Comparison of ENCODE assay signal across 7 mouse cellular contexts in genomic region chr8:85013230-85013840, GRCm38 (mm10). TPM values are rescaled to one million over a fixed set of nuclear protein-coding genes. Genes with fewer than 3 reads are reported as not detected.
A peak's percentile ranks its signal among the peaks of the same experiment; 100 is the strongest.
DNase-seq lines count a peak whose midpoint lies in the region; ATAC-seq and TF ChIP-seq lines count a peak whose summit lies in the region.

No protein-coding gene starts in this region.

- TF ChIP-seq CTCF in cerebellum, adult 2 months (IDR thresholded peaks at IDR 0.05; ENCODE audit: borderline replicate concordance, insufficient read depth, low read depth, low read length): peak; percentile 67
- peak; percentile 79 for TF ChIP-seq CTCF in forebrain, postnatal 0 days (IDR thresholded peaks at IDR 0.05; ENCODE audit: low read depth)

- peaks cover 16% of the 10 kb centered on the region for H3K36me3 ChIP-seq in forebrain, postnatal 0 days (ENCODE audit: insufficient read depth)

- peak overlapping the region; percentile 63 for H3K4me3 ChIP-seq in cerebellum, adult 2 months (replicated peaks; ENCODE audit: insufficient read depth, low read depth, low read length)
- H3K4me3 ChIP-seq in forebrain, postnatal 0 days (ENCODE audit: low read depth, low read length): peak overlapping the region; percentile 35

- 4% methylated on average over 26 of the region's 26 CpGs for WGBS in cerebellum, adult 2 months
- 5% methylated on average over 25 of the region's 26 CpGs for WGBS in forebrain, postnatal 0 days

- 0 out of 2 replicates have a peak, but pooled peaks have one; percentile 15 for TF ChIP-seq POLR2A in cerebellum, adult 2 months (IDR thresholded peaks at IDR 0.05; ENCODE audit: borderline replicate concordance, insufficient read depth, low read length)

- H3K4me1 ChIP-seq in cerebellum, adult 2 months (ENCODE audit: control insufficient read depth, insufficient read depth, low read length): no peaks in the 10 kb centered on the region
- H3K4me1 ChIP-seq in forebrain, postnatal 0 days (ENCODE audit: insufficient read depth): no peaks in the 10 kb centered on the region

- peak overlapping the region; percentile 47 for H3K9ac ChIP-seq in forebrain, postnatal 0 days

- H3K9me3 ChIP-seq in forebrain, postnatal 0 days (ENCODE audit: low read length): no peaks in the 10 kb centered on the region

- H3K27me3 ChIP-seq in cerebellum, adult 2 months (ENCODE audit: control insufficient read depth, insufficient read depth, low read length): peaks cover 3% of the 10 kb centered on the region; the same call in 1 of the 2 replicates
- peaks cover 30% of the 10 kb centered on the region for H3K27me3 ChIP-seq in forebrain, postnatal 0 days (ENCODE audit: insufficient read depth, low read length)

- peak overlapping the region; percentile 62 for H3K4me2 ChIP-seq in forebrain, postnatal 0 days (ENCODE audit: low read depth)

- intact Hi-C loops in left cerebral cortex, postnatal 25 days (cut with DNase I): no loop called here

- H3K27ac ChIP-seq in cerebellum, adult 2 months (ENCODE audit: insufficient read depth, low read length): no peak overlapping the region
- no peak overlapping the region for H3K27ac ChIP-seq in forebrain, postnatal 0 days (ENCODE audit: low read depth, low read length)

- peak; percentile 81 for DNase-seq in T-cell, adult 2 months (ENCODE audit: low spot score)
- peak; percentile 71 to 78 for DNase-seq in cerebellum, adult 2 months
- DNase-seq in forebrain, postnatal 0 days: peak; percentile 79
- DNase-seq in left cerebral cortex, postnatal 25 days (ENCODE audit: low spot score in 2 of 2): peak; percentile 81 to 85
- DNase-seq in right cerebral cortex, postnatal 25 days: peak; percentile 76

- peak; percentile 89 for ATAC-seq in forebrain, postnatal 0 days
- ATAC-seq in inflammation-experienced regulatory T-cells, adult 6 months: peak; percentile 86
- ATAC-seq in megakaryocyte progenitor cell, adult 5-6 weeks (replicated peaks; ENCODE audit: poor library complexity): peak; percentile 98

RNA-seq across cellular contexts. Expression of gene Best2, which starts 1.0 kb away (rescaled TPM):
- 0.06 and 0.07 TPM in 2 replicates for polyA plus RNA-seq in cerebellum, adult 2 months (2012; rRNA removed)
- total RNA-seq in forebrain, postnatal 0 days (2014; rRNA removed): not detected in 2 replicates
- 0.11 and 0.15 TPM in 2 replicates for polyA plus RNA-seq in forebrain, postnatal 0 days (2015; fragmentation: Nextera tagmentation; extraction: Ambion mirVana)
- polyA plus RNA-seq in inflammation-experienced regulatory T-cells, adult 6 months (2017; shearing (Covaris generic)): not detected
- total RNA-seq in left cerebral cortex, postnatal 25 days (2021): not detected
- total RNA-seq in megakaryocyte progenitor cell, adult 5-6 weeks (2015): not detected in 2 replicates
- total RNA-seq in megakaryocyte progenitor cell, adult 5-6 weeks (2017): not detected in 2 replicates

RNA-seq across cellular contexts. Expression of gene Asna1, which starts 11.7 kb away (rescaled TPM):
- 291 and 296 TPM in 2 replicates for polyA plus RNA-seq in cerebellum, adult 2 months (2012; rRNA removed)
- 136 and 160 TPM in 2 replicates for total RNA-seq in forebrain, postnatal 0 days (2014; rRNA removed)
- polyA plus RNA-seq in forebrain, postnatal 0 days (2015; fragmentation: Nextera tagmentation; extraction: Ambion mirVana): 153 and 180 TPM in 2 replicates
- 10 to 100 TPM; 50.0 to 67.9 (median 60.7) TPM for polyA plus RNA-seq in inflammation-experienced regulatory T-cells, adult 6 months (2017; shearing (Covaris generic))
- 100 to 1,000 TPM; 118 to 122 TPM for total RNA-seq in left cerebral cortex, postnatal 25 days (2021)
- total RNA-seq in megakaryocyte progenitor cell, adult 5-6 weeks (2015): 68.4 and 69.0 TPM in 2 replicates
- total RNA-seq in megakaryocyte progenitor cell, adult 5-6 weeks (2017): 78.2 and 83.7 TPM in 2 replicates

RNA-seq across cellular contexts. Expression of gene Trir, which starts 13.3 kb away (rescaled TPM):
- 138 and 150 TPM in 2 replicates for polyA plus RNA-seq in cerebellum, adult 2 months (2012; rRNA removed)
- total RNA-seq in forebrain, postnatal 0 days (2014; rRNA removed): 338 and 447 TPM in 2 replicates
- 161 and 178 TPM in 2 replicates for polyA plus RNA-seq in forebrain, postnatal 0 days (2015; fragmentation: Nextera tagmentation; extraction: Ambion mirVana)
- 10 to 100 TPM; 17.8 to 31.0 (median 24.1) TPM for polyA plus RNA-seq in inflammation-experienced regulatory T-cells, adult 6 months (2017; shearing (Covaris generic))
- total RNA-seq in left cerebral cortex, postnatal 25 days (2021): 100 to 1,000 TPM; 115 to 129 TPM
- 132 and 138 TPM in 2 replicates for total RNA-seq in megakaryocyte progenitor cell, adult 5-6 weeks (2015)
- total RNA-seq in megakaryocyte progenitor cell, adult 5-6 weeks (2017): 212 and 224 TPM in 2 replicates

RNA-seq across cellular contexts. Expression of gene Hook2, which starts 22.9 kb away (rescaled TPM):
- 14.1 and 14.2 TPM in 2 replicates for polyA plus RNA-seq in cerebellum, adult 2 months (2012; rRNA removed)
- 30.3 and 32.5 TPM in 2 replicates for total RNA-seq in forebrain, postnatal 0 days (2014; rRNA removed)
- 22.6 and 28.7 TPM in 2 replicates for polyA plus RNA-seq in forebrain, postnatal 0 days (2015; fragmentation: Nextera tagmentation; extraction: Ambion mirVana)
- polyA plus RNA-seq in inflammation-experienced regulatory T-cells, adult 6 months (2017; shearing (Covaris generic)): 1 to 10 TPM; 2.2 to 4.9 (median 4.6) TPM
- 1 to 10 TPM; 7.2 to 8.5 TPM for total RNA-seq in left cerebral cortex, postnatal 25 days (2021)
- total RNA-seq in megakaryocyte progenitor cell, adult 5-6 weeks (2015): 1.9 and 3.8 TPM in 2 replicates
- total RNA-seq in megakaryocyte progenitor cell, adult 5-6 weeks (2017): 7.2 and 8.5 TPM in 2 replicates

RNA-seq across cellular contexts. Expression of gene Tnpo2, which starts 23.4 kb away (rescaled TPM):
- polyA plus RNA-seq in cerebellum, adult 2 months (2012; rRNA removed): 92.0 and 97.9 TPM in 2 replicates
- total RNA-seq in forebrain, postnatal 0 days (2014; rRNA removed): 129 and 155 TPM in 2 replicates
- 40.4 and 52.3 TPM in 2 replicates for polyA plus RNA-seq in forebrain, postnatal 0 days (2015; fragmentation: Nextera tagmentation; extraction: Ambion mirVana)
- 10 to 100 TPM; 13.8 to 18.7 (median 16.5) TPM for polyA plus RNA-seq in inflammation-experienced regulatory T-cells, adult 6 months (2017; shearing (Covaris generic))
- 100 to 1,000 TPM; 155 to 175 TPM for total RNA-seq in left cerebral cortex, postnatal 25 days (2021)
- total RNA-seq in megakaryocyte progenitor cell, adult 5-6 weeks (2015): 16.2 and 16.7 TPM in 2 replicates
- 20.4 and 22.0 TPM in 2 replicates for total RNA-seq in megakaryocyte progenitor cell, adult 5-6 weeks (2017)
